Mouse (Mus musculus) midbrain, embryonic 13.5 days (tissue): ENCODE results near the gene Zfyve28. TPM values are rescaled to one million over a fixed set of nuclear protein-coding genes. Genes with fewer than 3 reads are reported as not detected.
A peak's percentile ranks its signal among the peaks of the same experiment; 100 is the strongest.

Experiments
- ATAC-seq: fragments of 200-750 bp; cut with Nextera tagmentation; 2 replicates; pipeline ENCODE4 v1.8.0; 2017; ENCODE audit warnings: mild to moderate bottlenecking, moderate TSS enrichment, moderate library complexity
- H3K27ac ChIP-seq: fragments of 300-500 bp; sonication (generic); 2 replicates; pipeline ENCODE4 v1.5.1; 2015; ENCODE audit warnings: inconsistent platforms, mild to moderate bottlenecking, moderate library complexity
- H3K27me3 ChIP-seq: fragments of 300-500 bp; sonication (generic); 2 replicates; pipeline ENCODE4 v1.6.1; 2015; ENCODE audit warnings: mild to moderate bottlenecking, inconsistent platforms
- H3K36me3 ChIP-seq: fragments of 300-500 bp; sonication (generic); 2 replicates; pipeline ENCODE4 v1.6.1; 2015; ENCODE audit warnings: mild to moderate bottlenecking, inconsistent platforms
- H3K4me1 ChIP-seq: fragments of 300-500 bp; sonication (generic); replicated peaks from 2 replicates; pipeline ENCODE4 v1.6.1; 2015; ENCODE audit warnings: inconsistent platforms
- H3K4me2 ChIP-seq: fragments of 300-500 bp; sonication (generic); replicated peaks from 2 replicates; pipeline ENCODE4 v1.6.1; 2015; ENCODE audit warnings: moderate library complexity, mild to moderate bottlenecking, inconsistent platforms
- H3K4me3 ChIP-seq: fragments of 300-500 bp; sonication (generic); replicated peaks from 2 replicates; pipeline ENCODE4 v1.5.1; 2015; ENCODE audit warnings: mild to moderate bottlenecking, inconsistent platforms
- H3K9ac ChIP-seq: fragments of 300-500 bp; sonication (generic); replicated peaks from 2 replicates; pipeline ENCODE4 v1.6.1; 2015; ENCODE audit warnings: mild to moderate bottlenecking, inconsistent platforms
- H3K9me3 ChIP-seq: fragments of 300-500 bp; sonication (generic); 2 replicates; pipeline ENCODE4 v1.6.1; 2016; ENCODE audit warnings: mild to moderate bottlenecking, inconsistent platforms
- WGBS: fragments of 180-500 bp; shearing (Covaris S2); methylation state at CpG from one replicate; pipeline ENCODE4 v1.1.7; 2015; 5-methylcytosine and 5-hydroxymethylcytosine counted together
- polyA plus RNA-seq: library from polyadenylated mRNA; unstranded; fragments of >200 nt; fragmentation: Nextera tagmentation; extraction: Ambion mirVana; gene quantifications from 2 replicates; pipeline ENCODE4 v1.2.1, GENCODE M21; 2015

Gene Zfyve28
- polyA plus RNA-seq, 1 experiment from 2014 or later: 3.7 TPM

DNA sequence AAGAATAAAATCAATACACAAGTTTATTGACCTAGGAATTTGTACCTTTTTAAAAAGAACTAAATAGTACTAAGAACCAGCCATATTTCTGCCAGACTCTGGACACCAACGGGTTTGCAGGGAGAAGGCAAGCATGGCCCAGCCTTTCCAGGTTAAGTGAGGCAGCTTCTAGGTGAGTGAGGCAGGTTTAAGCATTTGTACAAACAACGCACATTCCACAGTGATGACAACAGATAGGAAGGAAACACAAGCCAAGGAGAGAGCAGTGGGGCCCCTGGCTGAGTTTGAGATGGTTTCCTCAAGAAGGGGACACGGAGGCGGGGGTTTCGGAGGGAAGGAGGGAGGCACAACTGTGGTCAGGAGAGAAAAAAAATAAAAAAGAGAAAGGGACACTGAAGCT, 69.6 kb downstream of the Zfyve28 start:
- Histone ChIP-seq H3K4me3 (no peak overlapping the region), H3K4me2 (no peak overlapping the region), H3K27me3 (no peaks in the 10 kb centered on the region), H3K9me3 (no peaks in the 10 kb centered on the region), H3K36me3 (no peaks in the 10 kb centered on the region), H3K4me1 (no peaks in the 10 kb centered on the region), H3K27ac (no peak overlapping the region), H3K9ac (no peak overlapping the region)
- WGBS: 81% methylated on average over 5 of the region's 5 CpGs
- ATAC-seq: no peak

DNA sequence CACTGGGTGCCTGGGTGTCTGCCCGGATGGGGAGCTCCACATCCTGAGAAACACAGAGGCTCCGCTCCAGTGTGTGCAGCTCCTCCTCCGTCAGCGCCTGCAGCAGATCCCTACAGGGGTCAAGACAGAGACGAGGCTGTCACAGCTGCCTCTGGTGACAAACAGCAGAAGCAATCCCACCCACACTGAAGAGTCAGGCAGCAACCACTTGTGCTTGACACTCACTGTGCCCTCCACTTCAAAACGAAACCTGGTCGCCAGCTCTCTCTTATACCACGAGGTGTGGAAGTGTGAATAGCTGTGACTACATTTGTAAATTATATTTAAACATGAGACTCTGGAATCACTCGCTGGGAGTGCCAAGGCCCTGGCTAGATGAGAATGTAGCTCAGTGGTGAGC, 70.5 kb downstream of the Zfyve28 start:
- Histone ChIP-seq H3K27me3 (no peaks in the 10 kb centered on the region), H3K4me2 (no peak overlapping the region), H3K4me1 (no peaks in the 10 kb centered on the region), H3K9me3 (no peaks in the 10 kb centered on the region), H3K27ac (no peak overlapping the region), H3K36me3 (no peaks in the 10 kb centered on the region), H3K9ac (no peak overlapping the region), H3K4me3 (no peak overlapping the region)
- no peak for ATAC-seq
- 69% methylated on average over 9 of the region's 9 CpGs for whole genome bisulfite sequencing

DNA sequence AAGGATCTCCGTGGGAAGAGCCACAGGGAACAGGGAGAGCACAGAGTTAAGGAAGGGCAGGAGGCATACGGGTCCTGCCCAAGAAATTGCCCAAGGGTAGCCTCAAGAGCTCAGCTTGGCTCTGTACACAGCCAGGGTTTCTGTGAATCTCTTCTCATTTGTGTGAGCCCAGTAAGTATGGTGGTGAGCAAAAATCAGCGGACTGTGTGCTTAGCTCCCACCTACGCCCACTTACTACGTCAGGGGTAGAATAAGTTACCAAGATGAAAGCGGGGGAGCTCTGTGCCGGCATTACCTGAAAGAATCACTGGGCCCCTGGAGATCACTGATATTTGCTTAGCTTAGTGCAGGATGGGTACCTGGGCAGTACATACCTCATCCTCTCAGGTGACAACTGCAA, 72.2 kb downstream of the Zfyve28 start:
- H3K9ac ChIP-seq: no peak overlapping the region
- no peaks in the 10 kb centered on the region for H3K27me3 ChIP-seq
- H3K9me3 ChIP-seq: no peaks in the 10 kb centered on the region
- no peak overlapping the region for H3K4me3 ChIP-seq
- 83% methylated on average over 7 of the region's 7 CpGs for WGBS
- no peak overlapping the region for H3K4me2 ChIP-seq
- ATAC-seq: no peak
- H3K27ac ChIP-seq: no peak overlapping the region
- no peaks in the 10 kb centered on the region for H3K36me3 ChIP-seq
- H3K4me1 ChIP-seq: no peaks in the 10 kb centered on the region

DNA sequence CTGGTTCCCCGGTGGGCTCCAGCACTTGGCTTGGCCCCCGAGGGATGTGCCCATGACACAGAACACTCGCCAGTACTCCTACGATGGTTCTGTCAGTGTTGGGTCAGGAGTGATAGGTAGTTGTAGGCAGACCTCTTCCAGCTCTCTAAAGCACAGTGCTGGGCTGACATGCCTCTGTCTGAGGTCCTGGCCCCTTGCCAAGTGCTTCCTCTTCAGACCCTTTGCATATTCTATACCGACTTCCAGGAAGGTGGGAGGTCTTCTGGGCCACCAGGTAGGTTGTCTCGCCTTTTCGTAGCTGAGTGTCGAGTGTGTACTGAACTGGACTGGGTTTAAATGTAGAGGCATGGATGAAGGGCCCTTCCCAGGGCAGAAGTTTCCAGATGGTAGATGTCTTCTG, 74.6 kb downstream of the Zfyve28 start:
- Histone ChIP-seq H3K4me3 (no peak overlapping the region), H3K36me3 (no peaks in the 10 kb centered on the region), H3K4me2 (no peak overlapping the region), H3K27me3 (no peaks in the 10 kb centered on the region), H3K27ac (no peak overlapping the region), H3K9me3 (no peaks in the 10 kb centered on the region), H3K9ac (no peak overlapping the region), H3K4me1 (no peaks in the 10 kb centered on the region)
- WGBS: 78% methylated on average over 8 of the region's 8 CpGs
- ATAC-seq: no peak

DNA sequence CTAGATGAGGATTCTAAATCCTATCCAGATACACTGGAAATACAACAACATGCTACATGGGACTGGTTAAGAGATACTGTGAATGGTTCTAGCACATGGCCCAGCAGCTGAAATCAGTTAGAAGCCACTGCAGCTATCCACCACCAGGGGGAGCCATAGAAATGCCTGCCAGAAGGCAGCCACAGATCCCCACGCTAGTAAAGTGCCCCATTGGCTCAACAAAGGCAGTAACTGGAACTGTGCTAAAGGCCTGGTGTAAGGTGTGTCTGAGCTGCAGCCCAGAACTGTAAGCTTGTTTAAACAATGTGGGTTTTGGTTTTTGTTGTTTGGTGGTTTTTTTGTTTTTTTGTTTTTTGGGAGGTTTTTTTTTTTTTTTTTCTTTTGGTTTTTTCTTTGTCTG, 78.0 kb downstream of the Zfyve28 start:
- Histone ChIP-seq H3K9me3 (no peaks in the 10 kb centered on the region), H3K4me3 (no peak overlapping the region), H3K27ac (no peak overlapping the region), H3K9ac (no peak overlapping the region), H3K27me3 (no peaks in the 10 kb centered on the region), H3K4me1 (0 out of 2 replicates have a peak, but pooled peaks cover 4% of the 10 kb centered on the region), H3K36me3 (no peaks in the 10 kb centered on the region), H3K4me2 (no peak overlapping the region)
- ATAC-seq: peak; percentile 86
- 4% methylated on average over 1 of the region's 1 CpGs for WGBS

DNA sequence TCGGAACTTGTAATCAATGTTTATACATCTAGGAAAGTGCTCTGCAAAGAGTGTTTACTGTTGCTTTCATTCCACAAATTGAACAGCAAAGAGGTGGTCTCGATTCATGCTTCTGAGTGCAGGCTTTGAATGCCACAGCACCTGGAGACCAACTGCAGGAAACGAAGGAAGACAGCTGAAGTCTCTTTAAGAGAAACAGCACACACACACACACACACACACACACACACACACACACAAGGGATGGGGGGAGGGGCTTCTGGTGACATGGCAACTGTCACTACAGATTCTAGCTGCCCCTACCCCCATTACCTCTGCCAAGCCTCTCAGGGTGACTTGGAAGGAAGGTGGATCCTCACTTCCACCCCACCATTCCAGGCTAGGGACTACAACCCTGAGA, 80.7 kb downstream of the Zfyve28 start:
- WGBS: 72% methylated on average over 3 of the region's 3 CpGs
- no peaks in the 10 kb centered on the region for H3K9me3 ChIP-seq
- no peak for ATAC-seq

DNA sequence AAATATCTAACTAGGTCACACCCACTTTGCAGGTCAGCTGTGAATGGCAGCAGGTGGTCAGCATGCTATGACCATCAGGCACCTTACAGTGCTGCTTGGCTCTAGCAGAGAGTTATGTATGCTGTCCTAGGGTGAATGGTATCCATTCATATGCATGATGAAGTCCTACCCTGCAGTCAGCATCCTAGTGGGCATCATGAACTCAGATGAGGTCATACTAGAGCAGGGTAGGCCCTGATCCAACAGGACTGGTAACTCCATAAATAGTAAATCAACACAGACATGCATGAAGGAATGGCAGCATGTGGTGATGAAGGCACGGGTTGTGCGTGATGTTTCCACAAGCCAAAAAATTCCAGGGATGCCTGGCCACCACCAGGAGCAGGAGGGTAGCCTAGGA, 82.5 kb downstream of the Zfyve28 start:
- 96% methylated on average over 2 of the region's 2 CpGs for WGBS
- H3K9ac ChIP-seq: no peak overlapping the region
- no peak for ATAC-seq

More for the DNA sequence above, 80.7 kb downstream of the Zfyve28 start:
- peak overlapping the region; percentile 23; the same call in 1 of the 2 replicates for H3K9ac ChIP-seq
- H3K27ac ChIP-seq: no peak overlapping the region
- H3K27me3 ChIP-seq: no peaks in the 10 kb centered on the region
- H3K4me1 ChIP-seq: 0 out of 2 replicates have a peak, but pooled peaks cover 4% of the 10 kb centered on the region
- no peaks in the 10 kb centered on the region for H3K36me3 ChIP-seq
- H3K4me2 ChIP-seq: no peak overlapping the region
- no peak overlapping the region for H3K4me3 ChIP-seq

DNA sequence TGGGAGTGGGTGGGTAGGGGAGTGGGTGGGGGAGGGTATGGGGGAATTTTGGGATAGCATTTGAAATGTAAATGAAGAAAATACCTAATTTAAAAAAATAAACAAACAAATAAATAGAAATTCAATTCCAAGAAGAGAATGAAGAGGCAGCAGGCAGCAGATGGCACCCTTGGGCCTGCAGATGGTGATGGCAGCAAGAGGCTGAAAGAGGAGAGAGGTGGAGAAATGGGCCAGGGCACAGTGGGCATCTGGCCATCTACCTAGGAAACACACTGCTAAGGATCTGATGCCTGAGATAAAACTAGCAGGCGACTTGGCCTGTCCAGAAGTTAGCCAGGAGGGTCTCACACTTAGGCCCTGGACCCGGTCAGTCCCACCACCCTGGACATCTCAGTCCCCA, 83.3 kb downstream of the Zfyve28 start:
- ATAC-seq: no peak
- H3K36me3 ChIP-seq: no peaks in the 10 kb centered on the region
- H3K4me2 ChIP-seq: no peak overlapping the region
- no peaks in the 10 kb centered on the region for H3K27me3 ChIP-seq
- no peaks in the 10 kb centered on the region for H3K9me3 ChIP-seq
- 84% methylated on average over 2 of the region's 2 CpGs for WGBS
- no peak overlapping the region for H3K27ac ChIP-seq
- H3K9ac ChIP-seq: no peak overlapping the region
- H3K4me1 ChIP-seq: 0 out of 2 replicates have a peak, but pooled peaks cover 4% of the 10 kb centered on the region
- no peak overlapping the region for H3K4me3 ChIP-seq

More for the DNA sequence above, 82.5 kb downstream of the Zfyve28 start:
- no peak overlapping the region for H3K4me2 ChIP-seq
- no peak overlapping the region for H3K27ac ChIP-seq
- H3K27me3 ChIP-seq: no peaks in the 10 kb centered on the region
- no peak overlapping the region for H3K4me3 ChIP-seq
- no peaks in the 10 kb centered on the region for H3K9me3 ChIP-seq
- no peaks in the 10 kb centered on the region for H3K36me3 ChIP-seq
- H3K4me1 ChIP-seq: 0 out of 2 replicates have a peak, but pooled peaks cover 4% of the 10 kb centered on the region

DNA sequence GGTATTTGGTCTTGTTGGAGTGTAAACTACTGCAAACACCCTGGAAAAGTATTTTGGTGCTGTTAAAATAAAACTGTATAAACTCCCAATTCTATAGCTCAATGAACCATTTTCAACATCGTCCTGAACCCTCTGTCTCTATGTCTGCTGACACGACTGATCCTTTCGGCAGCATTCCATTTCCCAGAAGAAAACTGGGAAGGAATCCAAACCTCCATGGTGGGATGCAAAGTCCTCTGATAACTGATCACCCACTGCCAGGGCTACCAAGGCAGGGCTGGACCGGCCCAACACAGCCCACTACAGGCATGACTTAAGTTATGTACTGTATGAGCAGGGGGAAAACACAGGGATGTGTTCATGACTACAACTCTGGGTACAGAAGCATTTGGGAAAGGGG, 86.2 kb downstream of the Zfyve28 start:
- 90% methylated on average over 4 of the region's 4 CpGs for WGBS
- no peak overlapping the region for H3K27ac ChIP-seq
- no peaks in the 10 kb centered on the region for H3K9me3 ChIP-seq
- no peak for ATAC-seq
- no peak overlapping the region for H3K4me2 ChIP-seq
- H3K27me3 ChIP-seq: no peaks in the 10 kb centered on the region
- no peaks in the 10 kb centered on the region for H3K4me1 ChIP-seq
- H3K36me3 ChIP-seq: no peaks in the 10 kb centered on the region
- no peak overlapping the region for H3K9ac ChIP-seq
- H3K4me3 ChIP-seq: no peak overlapping the region

DNA sequence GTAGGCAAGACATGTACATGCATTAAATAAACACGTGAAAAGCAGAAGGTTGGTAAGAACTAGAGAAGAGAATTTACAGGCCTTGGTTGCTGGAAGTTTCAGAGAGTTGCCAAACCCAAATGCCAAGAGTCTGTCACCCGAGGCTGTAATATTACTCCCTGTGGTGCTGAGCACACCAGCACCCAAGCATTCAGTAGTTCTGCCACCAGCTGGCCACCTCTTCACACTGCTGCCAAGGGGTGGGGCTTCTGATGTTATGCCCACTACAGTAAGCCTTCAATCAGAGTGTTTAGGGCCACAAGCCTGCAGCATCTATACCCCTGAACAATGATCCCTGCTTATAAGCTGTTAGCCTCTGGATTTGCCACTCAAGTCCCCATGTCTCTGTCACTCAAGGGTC, 86.9 kb downstream of the Zfyve28 start:
- H3K4me1 ChIP-seq: no peaks in the 10 kb centered on the region
- no peak overlapping the region for H3K27ac ChIP-seq
- H3K9me3 ChIP-seq: no peaks in the 10 kb centered on the region
- no peak overlapping the region for H3K4me3 ChIP-seq
- H3K9ac ChIP-seq: no peak overlapping the region
- ATAC-seq: no peak
- no peaks in the 10 kb centered on the region for H3K36me3 ChIP-seq
- WGBS: 85% methylated on average over 2 of the region's 2 CpGs
- H3K27me3 ChIP-seq: no peaks in the 10 kb centered on the region
- H3K4me2 ChIP-seq: no peak overlapping the region

DNA sequence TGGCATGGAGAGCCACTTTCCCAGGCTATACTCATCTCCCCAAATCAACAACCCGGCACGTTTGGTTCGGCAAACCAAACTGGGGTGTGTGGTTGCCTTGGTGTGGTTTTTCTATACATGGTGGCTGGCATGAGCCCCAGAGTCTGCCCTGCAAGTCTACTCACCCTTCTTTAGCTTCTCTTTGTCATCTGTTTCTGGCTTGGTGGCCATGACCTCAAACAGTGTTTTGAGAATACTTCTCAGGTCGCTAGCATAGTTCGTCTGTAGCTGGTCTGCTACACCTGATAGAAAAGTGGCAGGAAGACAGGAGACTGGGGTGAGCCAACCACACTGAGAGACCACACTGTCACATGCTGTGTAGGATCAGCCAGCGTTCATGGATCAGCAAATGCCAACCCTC, 89.6 kb downstream of the Zfyve28 start:
- Histone ChIP-seq H3K4me1 (no peaks in the 10 kb centered on the region), H3K9ac (no peak overlapping the region), H3K27ac (no peak overlapping the region), H3K4me3 (no peak overlapping the region), H3K9me3 (no peaks in the 10 kb centered on the region), H3K36me3 (no peaks in the 10 kb centered on the region), H3K4me2 (no peak overlapping the region), H3K27me3 (no peaks in the 10 kb centered on the region)
- 90% methylated on average over 6 of the region's 6 CpGs for WGBS
- no peak for ATAC-seq

DNA sequence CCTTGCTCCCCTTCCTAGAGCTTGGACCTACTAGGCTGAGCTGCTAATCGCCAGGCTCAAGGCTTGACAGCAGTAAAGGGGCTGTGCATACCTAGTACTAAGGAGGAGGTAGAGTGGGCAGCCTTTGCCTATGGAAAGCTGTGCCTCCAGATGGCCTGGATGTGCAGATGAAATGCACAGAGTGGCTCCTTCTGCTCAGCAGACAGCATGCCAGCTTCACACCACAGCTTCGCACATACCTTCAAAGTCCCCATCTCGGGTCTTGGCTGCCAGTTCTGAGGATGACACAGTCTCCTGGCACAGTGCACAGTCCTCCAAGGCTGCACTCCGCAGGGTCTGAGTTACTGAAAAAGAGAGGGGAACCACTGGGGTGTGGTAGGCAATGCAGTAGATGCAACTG, 91.0 kb downstream of the Zfyve28 start:
- no peak for ATAC-seq
- 85% methylated on average over 4 of the region's 4 CpGs for WGBS
- no peaks in the 10 kb centered on the region for H3K9me3 ChIP-seq

DNA sequence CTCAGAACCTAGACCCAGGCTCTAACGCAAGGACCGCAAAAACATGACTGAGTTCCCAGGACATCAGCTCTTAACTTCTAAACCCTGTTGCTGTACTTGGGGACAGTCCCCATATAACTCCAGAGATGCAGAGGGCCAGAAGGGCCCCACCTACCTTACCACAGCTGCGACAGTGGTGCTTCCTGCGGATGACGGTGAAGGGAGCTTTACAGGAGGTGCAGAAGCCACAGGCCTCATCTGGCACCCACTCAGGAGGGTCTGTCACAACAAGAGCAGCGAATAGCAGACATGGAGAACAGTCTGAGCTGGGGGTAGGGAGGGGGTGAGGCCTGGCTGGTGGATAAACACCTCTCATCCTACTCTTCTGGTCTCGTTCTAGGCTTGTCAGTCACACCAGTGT, 91.8 kb downstream of the Zfyve28 start:
- Histone ChIP-seq H3K27me3 (no peaks in the 10 kb centered on the region), H3K9ac (no peak overlapping the region), H3K4me3 (no peak overlapping the region), H3K36me3 (no peaks in the 10 kb centered on the region), H3K4me2 (no peak overlapping the region), H3K27ac (no peak overlapping the region), H3K4me1 (no peaks in the 10 kb centered on the region), H3K9me3 (no peaks in the 10 kb centered on the region)
- WGBS: 85% methylated on average over 7 of the region's 7 CpGs
- ATAC-seq: no peak

More for the DNA sequence above, 91.0 kb downstream of the Zfyve28 start:
- H3K4me3 ChIP-seq: no peak overlapping the region
- no peak overlapping the region for H3K4me2 ChIP-seq
- no peaks in the 10 kb centered on the region for H3K36me3 ChIP-seq
- H3K9ac ChIP-seq: no peak overlapping the region
- no peak overlapping the region for H3K27ac ChIP-seq
- H3K27me3 ChIP-seq: no peaks in the 10 kb centered on the region
- no peaks in the 10 kb centered on the region for H3K4me1 ChIP-seq
